Mouse (Mus musculus) midbrain, embryonic 15.5 days (tissue): Measurements from ENCODE around the gene Pard3. TPM values are rescaled to one million over a fixed set of nuclear protein-coding genes. Genes with fewer than 3 reads are reported as not detected.
A peak's percentile ranks its signal among the peaks of the same experiment; 100 is the strongest.

Experiments
- ATAC-seq: fragments of 200-750 bp; cut with Nextera tagmentation; replicated peaks from 2 replicates; pipeline ENCODE4 v1.8.0; 2017; ENCODE audit warnings: moderate TSS enrichment
- H3K27ac ChIP-seq: fragments of 300-500 bp; sonication (generic); 2 replicates; pipeline ENCODE4 v1.5.1; 2015; ENCODE audit warnings: mild to moderate bottlenecking, inconsistent platforms
- H3K27me3 ChIP-seq: fragments of 300-500 bp; sonication (generic); replicated peaks from 2 replicates; pipeline ENCODE4 v1.6.1; 2015; ENCODE audit warnings: inconsistent platforms
- H3K36me3 ChIP-seq: fragments of 300-500 bp; sonication (generic); replicated peaks from 2 replicates; pipeline ENCODE4 v1.6.1; 2015; ENCODE audit warnings: inconsistent platforms
- H3K4me1 ChIP-seq: fragments of 300-500 bp; sonication (generic); 2 replicates; pipeline ENCODE4 v1.6.1; 2015; ENCODE audit warnings: inconsistent platforms
- H3K4me2 ChIP-seq: fragments of 300-500 bp; sonication (generic); 2 replicates; pipeline ENCODE4 v1.6.1; 2015; ENCODE audit warnings: inconsistent platforms, mild to moderate bottlenecking, moderate library complexity
- H3K4me3 ChIP-seq: fragments of 300-500 bp; sonication (generic); 2 replicates; pipeline ENCODE4 v1.5.1; 2015; ENCODE audit warnings: mild to moderate bottlenecking, inconsistent platforms
- H3K9ac ChIP-seq: fragments of 300-500 bp; sonication (generic); 2 replicates; pipeline ENCODE4 v1.6.1; 2015; ENCODE audit warnings: mild to moderate bottlenecking, inconsistent platforms
- H3K9me3 ChIP-seq: fragments of 300-500 bp; sonication (generic); 2 replicates; pipeline ENCODE4 v1.6.1; 2016; ENCODE audit warnings: inconsistent platforms
- WGBS: fragments of 180-500 bp; shearing (Covaris S2); methylation state at CpG from one replicate; pipeline ENCODE4 v1.1.7; 2015; ENCODE audit warnings: mixed read lengths; 5-methylcytosine and 5-hydroxymethylcytosine counted together
- polyA plus RNA-seq: library from polyadenylated mRNA; unstranded; fragments of >200 nt; fragmentation: Nextera tagmentation; extraction: Ambion mirVana; gene quantifications from 2 replicates; pipeline ENCODE4 v1.2.1, GENCODE M21; 2015

Pard3 gene
- polyA plus RNA-seq, 1 experiment from 2014 or later: 21.6 TPM

DNA sequence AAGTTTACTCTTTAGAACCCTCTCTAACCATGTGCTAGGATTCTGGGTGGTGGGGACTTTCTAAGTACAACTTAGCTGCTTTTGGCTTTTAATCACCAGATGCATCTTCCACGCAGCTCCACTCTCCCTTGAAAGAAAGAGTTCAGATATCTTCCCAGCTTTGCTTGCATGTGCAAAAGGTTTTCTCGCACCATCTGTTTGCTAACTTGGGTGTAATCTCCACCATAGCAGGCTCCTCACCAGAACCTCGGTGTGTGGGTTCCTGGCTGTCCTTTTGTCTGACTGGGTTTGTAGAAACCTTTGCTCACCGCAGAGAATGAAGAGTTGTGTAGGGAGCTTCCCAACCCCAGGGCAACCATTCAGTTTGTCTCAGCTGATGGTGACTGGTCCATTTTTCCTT lies 462.0 kb downstream of the Pard3 start:
- H3K4me2 ChIP-seq: no peak overlapping the region
- no peak for ATAC-seq
- 87% methylated on average over 4 of the region's 4 CpGs for WGBS
- H3K9me3 ChIP-seq: no peaks in the 10 kb centered on the region
- H3K9ac ChIP-seq: no peak overlapping the region
- no peaks in the 10 kb centered on the region for H3K27me3 ChIP-seq
- no peak overlapping the region for H3K4me3 ChIP-seq
- no peak overlapping the region for H3K27ac ChIP-seq
- H3K4me1 ChIP-seq: no peaks in the 10 kb centered on the region
- no peaks in the 10 kb centered on the region for H3K36me3 ChIP-seq

DNA sequence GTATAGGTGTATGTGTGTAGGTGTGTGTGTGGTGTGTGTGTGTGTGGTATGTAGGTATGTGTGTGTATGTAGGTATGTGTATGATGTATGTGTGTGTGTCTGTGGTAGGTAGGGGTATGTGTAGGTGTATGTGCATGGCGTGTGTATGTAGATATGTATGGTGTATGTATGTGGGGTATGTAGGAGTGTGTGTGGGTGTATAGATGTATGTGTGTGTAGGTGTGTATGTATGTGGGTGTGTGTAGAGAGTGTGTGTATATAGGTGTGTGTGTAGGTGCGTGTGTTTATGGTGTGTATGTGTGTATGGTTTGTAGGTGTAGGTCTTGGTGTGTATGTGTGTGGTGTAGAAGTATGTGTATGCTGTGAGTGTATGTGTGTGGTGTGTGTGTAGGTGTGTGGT lies 464.6 kb downstream of the Pard3 start:
- Histone ChIP-seq H3K36me3 (no peaks in the 10 kb centered on the region), H3K9me3 (no peaks in the 10 kb centered on the region), H3K9ac (no peak overlapping the region), H3K4me2 (no peak overlapping the region), H3K4me3 (no peak overlapping the region), H3K27me3 (no peaks in the 10 kb centered on the region), H3K4me1 (no peaks in the 10 kb centered on the region), H3K27ac (no peak overlapping the region)
- WGBS: 98% methylated on average over 2 of the region's 2 CpGs
- no peak for ATAC-seq

DNA sequence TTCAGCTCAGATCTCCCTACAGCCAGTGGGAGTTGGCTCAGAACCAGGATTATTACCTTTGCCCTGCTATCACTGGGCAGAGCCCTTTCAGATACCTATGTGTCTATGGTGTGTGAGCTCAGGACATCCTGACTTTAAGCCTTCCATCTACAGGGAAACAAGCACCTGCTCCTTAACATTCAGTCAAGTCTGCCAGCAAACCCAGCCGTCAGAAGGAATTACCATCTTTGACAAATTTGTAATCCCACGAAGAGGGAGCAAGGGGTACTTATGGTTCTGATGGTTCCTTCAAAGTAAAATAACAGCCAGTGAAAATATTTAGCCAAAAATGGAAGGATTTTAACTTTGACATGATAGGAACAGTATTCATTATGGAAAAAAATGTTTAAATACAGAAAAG lies 466.1 kb downstream of the Pard3 start:
- WGBS: 76% methylated on average over 2 of the region's 2 CpGs
- no peak overlapping the region for H3K4me2 ChIP-seq
- no peak for ATAC-seq
- no peak overlapping the region for H3K27ac ChIP-seq
- H3K9me3 ChIP-seq: no peaks in the 10 kb centered on the region
- no peaks in the 10 kb centered on the region for H3K36me3 ChIP-seq
- H3K27me3 ChIP-seq: no peaks in the 10 kb centered on the region
- H3K4me3 ChIP-seq: no peak overlapping the region
- H3K9ac ChIP-seq: no peak overlapping the region
- peaks cover 5% of the 10 kb centered on the region for H3K4me1 ChIP-seq

DNA sequence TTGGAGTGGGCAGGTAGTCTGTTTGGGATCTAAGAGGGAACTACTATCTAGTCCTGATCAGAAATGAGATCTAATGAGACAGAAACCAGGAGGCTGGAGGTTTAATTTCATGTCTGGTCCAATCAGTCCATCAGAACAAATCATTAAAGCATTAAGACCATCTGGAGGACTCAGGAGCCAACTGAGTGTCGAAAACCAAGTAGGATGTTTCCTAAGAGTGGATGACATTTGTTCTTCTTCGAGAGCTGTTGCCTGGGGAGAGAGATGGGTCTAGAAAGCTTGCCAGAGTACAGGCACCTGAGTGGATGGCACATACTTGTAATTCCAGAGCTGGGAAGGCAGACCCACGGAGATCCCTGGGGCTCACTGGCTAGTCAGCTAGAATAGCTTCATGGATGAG lies 468.2 kb downstream of the Pard3 start:
- 80% methylated on average over 3 of the region's 3 CpGs for WGBS
- no peak for ATAC-seq
- Histone ChIP-seq H3K4me3 (no peak overlapping the region), H3K4me1 (peaks cover 16% of the 10 kb centered on the region), H3K9me3 (no peaks in the 10 kb centered on the region), H3K36me3 (no peaks in the 10 kb centered on the region), H3K27ac (no peak overlapping the region), H3K4me2 (no peak overlapping the region), H3K9ac (no peak overlapping the region), H3K27me3 (no peaks in the 10 kb centered on the region)

DNA sequence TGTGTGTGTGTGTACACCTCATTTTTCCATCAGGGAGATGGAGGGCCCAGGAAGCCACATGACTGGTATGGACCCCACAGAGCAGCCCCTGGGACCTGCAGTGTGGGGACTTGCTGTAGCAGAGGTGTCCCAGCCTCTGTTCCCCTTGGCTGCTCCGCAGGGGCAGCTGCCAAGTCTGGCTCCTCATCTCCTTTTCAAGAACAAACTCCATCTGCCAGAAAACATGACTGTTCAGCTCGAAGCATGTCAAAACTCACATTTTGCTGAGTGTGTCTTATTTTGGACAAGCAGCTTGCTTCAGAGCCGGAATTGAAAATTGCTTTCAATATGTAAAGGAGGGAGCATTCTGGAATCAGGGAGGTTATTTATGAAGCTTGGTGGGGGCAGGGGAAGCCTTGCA lies 471.1 kb downstream of the Pard3 start:
- no peak overlapping the region for H3K4me3 ChIP-seq
- peak; percentile 46; the same call in 1 of the 2 replicates for ATAC-seq
- H3K27me3 ChIP-seq: no peaks in the 10 kb centered on the region
- no peak overlapping the region for H3K9ac ChIP-seq
- peak overlapping the region; percentile 68 for H3K27ac ChIP-seq
- WGBS: 50% methylated on average over 3 of the region's 3 CpGs
- peaks cover 16% of the 10 kb centered on the region for H3K4me1 ChIP-seq
- H3K36me3 ChIP-seq: no peaks in the 10 kb centered on the region
- H3K4me2 ChIP-seq: no peak overlapping the region
- H3K9me3 ChIP-seq: no peaks in the 10 kb centered on the region

DNA sequence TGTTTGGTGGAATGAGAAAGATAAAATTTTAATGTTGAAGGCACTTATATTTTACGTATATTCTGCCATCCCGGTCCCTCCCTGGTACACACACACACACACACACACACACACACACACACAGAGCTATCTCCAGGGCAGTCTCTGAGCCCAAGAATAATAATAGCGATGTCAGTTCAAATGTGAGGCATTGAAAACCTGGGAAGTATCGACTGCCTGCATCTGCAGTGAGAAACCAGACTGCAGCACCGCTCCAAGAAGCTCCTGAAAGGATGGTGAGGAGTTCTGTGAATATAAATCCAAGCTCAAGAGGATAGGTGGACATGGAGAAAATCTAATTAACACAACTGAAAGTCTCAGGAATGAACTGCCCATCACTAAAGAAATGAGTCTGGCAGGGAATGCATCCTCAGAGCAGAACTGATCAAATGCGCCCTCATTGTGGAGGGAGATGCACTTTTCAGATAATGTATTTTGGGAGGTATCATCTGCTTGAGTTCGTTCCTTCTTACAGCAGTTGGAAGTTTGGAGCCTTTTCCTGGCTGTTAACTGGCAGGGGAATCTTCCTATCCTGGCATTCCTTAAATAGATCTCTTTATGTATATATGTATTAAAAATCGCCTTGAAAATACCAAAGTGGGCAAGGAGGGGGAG lies 471.6 kb downstream of the Pard3 start:
- WGBS: 42% methylated on average over 8 of the region's 8 CpGs
- Histone ChIP-seq H3K27me3 (no peaks in the 10 kb centered on the region), H3K36me3 (no peaks in the 10 kb centered on the region), H3K4me1 (peaks cover 16% of the 10 kb centered on the region), H3K4me2 (no peak overlapping the region), H3K27ac (peak overlapping the region; percentile 68), H3K9me3 (no peaks in the 10 kb centered on the region), H3K9ac (no peak overlapping the region), H3K4me3 (no peak overlapping the region)
- peak; percentile 53; the same call in 1 of the 2 replicates for ATAC-seq

DNA sequence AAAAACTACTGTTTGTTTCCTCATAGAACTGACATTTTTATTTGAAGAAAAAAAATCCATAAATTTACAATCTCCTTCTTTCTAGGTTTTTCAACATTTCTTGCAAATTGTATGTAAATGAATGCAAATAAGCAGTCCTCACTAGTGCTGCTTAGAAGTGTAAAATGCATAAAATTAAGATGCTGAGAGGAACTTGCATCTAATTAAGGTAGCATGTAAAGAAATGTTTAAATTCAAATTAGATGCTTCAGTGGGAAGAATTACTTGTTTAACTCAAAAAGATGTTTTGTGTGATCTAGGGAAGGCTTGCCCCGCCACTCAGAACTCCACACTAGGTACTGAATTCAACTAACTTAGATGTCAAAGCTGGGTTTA lies 472.1 kb downstream of the Pard3 start:
- H3K27ac ChIP-seq: peak overlapping the region; percentile 68

DNA sequence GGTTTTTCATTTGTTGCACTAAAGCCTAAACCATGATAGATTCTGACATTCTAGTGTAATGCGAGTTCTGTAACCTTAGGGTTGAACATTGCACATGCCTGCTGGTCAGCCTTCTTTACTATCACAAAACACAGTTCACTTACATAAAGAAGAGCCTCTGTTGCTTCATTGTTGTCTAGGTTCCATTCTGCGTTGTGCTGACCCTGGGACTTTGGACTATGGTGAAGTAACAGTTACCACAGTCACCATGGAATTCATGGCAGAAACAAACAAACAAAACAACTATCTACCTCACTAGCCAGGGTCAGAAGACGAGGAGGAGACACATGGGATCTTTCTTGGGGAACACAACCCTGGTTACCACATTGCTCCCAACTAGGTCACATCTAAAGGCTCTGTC lies 476.1 kb downstream of the Pard3 start:
- WGBS: 86% methylated on average over 3 of the region's 3 CpGs
- no peak overlapping the region for H3K4me3 ChIP-seq
- H3K27ac ChIP-seq: no peak overlapping the region
- H3K4me2 ChIP-seq: no peak overlapping the region
- no peaks in the 10 kb centered on the region for H3K27me3 ChIP-seq
- H3K36me3 ChIP-seq: no peaks in the 10 kb centered on the region
- H3K9ac ChIP-seq: no peak overlapping the region
- no peak for ATAC-seq
- no peaks in the 10 kb centered on the region for H3K9me3 ChIP-seq
- peaks cover 10% of the 10 kb centered on the region for H3K4me1 ChIP-seq

More for the DNA sequence above, 472.1 kb downstream of the Pard3 start:
- peaks cover 16% of the 10 kb centered on the region for H3K4me1 ChIP-seq
- ATAC-seq: no peak; the same call in 1 of the 2 replicates
- H3K9me3 ChIP-seq: no peaks in the 10 kb centered on the region
- H3K36me3 ChIP-seq: no peaks in the 10 kb centered on the region
- WGBS: 57% methylated on average over 1 of the region's 1 CpGs
- H3K4me3 ChIP-seq: no peak overlapping the region
- no peaks in the 10 kb centered on the region for H3K27me3 ChIP-seq
- H3K4me2 ChIP-seq: no peak overlapping the region
- H3K9ac ChIP-seq: no peak overlapping the region

DNA sequence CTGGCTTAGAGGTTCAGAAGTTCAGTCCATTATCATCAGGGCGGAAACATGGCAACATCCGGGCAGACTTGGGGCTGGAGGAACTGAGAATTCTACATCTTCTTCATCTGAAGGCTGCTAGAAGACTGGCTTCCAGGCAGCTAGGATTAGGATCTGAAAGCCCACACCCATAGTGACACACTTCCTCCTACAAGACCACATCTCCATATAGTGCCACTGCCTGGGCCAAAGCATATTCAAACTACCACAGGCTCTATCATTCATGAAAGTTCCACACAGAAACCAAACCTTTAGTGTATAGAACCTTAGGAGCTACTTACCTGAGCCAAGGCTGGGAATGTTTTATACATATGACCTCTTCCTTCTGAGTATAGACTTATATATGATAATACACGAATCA lies 476.6 kb downstream of the Pard3 start:
- H3K9ac ChIP-seq: no peak overlapping the region
- no peaks in the 10 kb centered on the region for H3K36me3 ChIP-seq
- WGBS: 98% methylated on average over 3 of the region's 3 CpGs
- H3K4me2 ChIP-seq: no peak overlapping the region
- ATAC-seq: no peak
- no peak overlapping the region for H3K27ac ChIP-seq
- H3K9me3 ChIP-seq: no peaks in the 10 kb centered on the region
- H3K4me3 ChIP-seq: no peak overlapping the region
- H3K4me1 ChIP-seq: peaks cover 6% of the 10 kb centered on the region
- H3K27me3 ChIP-seq: no peaks in the 10 kb centered on the region

DNA sequence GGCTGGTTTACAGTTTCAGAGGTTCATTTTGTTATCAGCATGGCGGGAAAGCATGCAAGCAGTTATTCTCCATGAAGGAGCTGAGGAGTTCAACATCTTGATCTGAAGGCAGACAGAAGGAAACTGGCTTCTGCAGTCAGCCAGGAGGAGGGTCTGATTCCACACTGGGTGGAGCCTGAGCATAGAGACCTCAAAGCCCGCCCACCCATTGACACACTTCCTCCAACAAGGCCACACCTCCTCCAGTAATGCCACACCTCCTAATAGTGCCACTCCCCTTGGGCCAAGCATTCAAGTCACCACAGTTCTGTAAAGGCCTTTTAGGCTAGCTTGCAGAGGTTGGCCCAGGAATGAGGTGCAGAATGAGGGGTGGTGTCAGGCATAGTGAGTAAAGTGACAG lies 478.5 kb downstream of the Pard3 start:
- no peaks in the 10 kb centered on the region for H3K4me1 ChIP-seq
- no peaks in the 10 kb centered on the region for H3K36me3 ChIP-seq
- H3K4me2 ChIP-seq: no peak overlapping the region
- 89% methylated on average over 2 of the region's 2 CpGs for WGBS
- H3K9me3 ChIP-seq: no peaks in the 10 kb centered on the region
- ATAC-seq: no peak
- no peak overlapping the region for H3K9ac ChIP-seq
- H3K27me3 ChIP-seq: no peaks in the 10 kb centered on the region
- H3K4me3 ChIP-seq: no peak overlapping the region
- no peak overlapping the region for H3K27ac ChIP-seq

DNA sequence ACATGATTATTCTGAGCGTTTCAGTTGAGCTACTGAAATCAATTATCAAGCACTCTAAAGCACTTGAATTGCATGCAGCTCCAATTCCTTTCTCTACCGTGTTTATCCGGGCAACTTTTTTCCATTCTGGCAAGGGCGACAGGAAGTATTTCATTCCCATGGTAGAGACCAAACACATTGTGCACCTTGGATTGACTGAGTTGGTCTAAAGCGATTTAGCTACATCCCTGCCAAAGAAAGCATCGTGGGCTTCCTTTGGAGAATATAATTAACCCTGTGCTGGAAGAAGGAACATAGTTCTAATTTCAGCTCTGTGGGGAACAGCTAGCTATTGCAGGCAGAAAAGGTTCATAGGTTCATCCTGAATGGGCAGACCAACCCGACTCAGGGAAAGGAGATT lies 480.0 kb downstream of the Pard3 start:
- Histone ChIP-seq H3K4me3 (no peak overlapping the region), H3K9me3 (no peaks in the 10 kb centered on the region), H3K27me3 (no peaks in the 10 kb centered on the region), H3K4me1 (no peaks in the 10 kb centered on the region), H3K4me2 (no peak overlapping the region), H3K27ac (no peak overlapping the region), H3K36me3 (no peaks in the 10 kb centered on the region), H3K9ac (no peak overlapping the region)
- 61% methylated on average over 7 of the region's 7 CpGs for WGBS
- ATAC-seq: no peak

DNA sequence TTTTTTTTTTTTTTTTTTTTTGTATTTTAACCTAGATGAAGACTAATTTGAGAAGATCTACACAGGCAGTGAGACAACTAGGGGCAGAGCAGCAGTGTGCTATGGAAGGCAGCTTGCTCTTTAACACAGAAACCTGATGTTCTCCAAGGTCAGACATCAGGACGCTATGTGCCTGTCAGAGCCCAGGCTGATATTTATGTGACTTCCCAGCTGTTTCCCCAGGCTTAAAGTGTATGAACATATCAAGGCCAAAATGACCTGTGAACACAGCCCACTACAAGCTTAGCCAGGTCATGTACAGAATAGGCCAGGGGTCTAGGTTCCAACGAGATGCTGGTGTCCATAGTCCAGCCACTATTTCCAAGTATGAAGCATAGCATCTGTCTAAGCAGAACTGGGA lies 482.5 kb downstream of the Pard3 start:
- Histone ChIP-seq H3K9me3 (no peaks in the 10 kb centered on the region), H3K27ac (no peak overlapping the region), H3K27me3 (no peaks in the 10 kb centered on the region), H3K36me3 (no peaks in the 10 kb centered on the region), H3K9ac (no peak overlapping the region), H3K4me1 (peaks cover 10% of the 10 kb centered on the region; the same call in 1 of the 2 replicates), H3K4me2 (no peak overlapping the region), H3K4me3 (no peak overlapping the region)
- no peak for ATAC-seq
- 92% methylated on average over 2 of the region's 2 CpGs for WGBS

DNA sequence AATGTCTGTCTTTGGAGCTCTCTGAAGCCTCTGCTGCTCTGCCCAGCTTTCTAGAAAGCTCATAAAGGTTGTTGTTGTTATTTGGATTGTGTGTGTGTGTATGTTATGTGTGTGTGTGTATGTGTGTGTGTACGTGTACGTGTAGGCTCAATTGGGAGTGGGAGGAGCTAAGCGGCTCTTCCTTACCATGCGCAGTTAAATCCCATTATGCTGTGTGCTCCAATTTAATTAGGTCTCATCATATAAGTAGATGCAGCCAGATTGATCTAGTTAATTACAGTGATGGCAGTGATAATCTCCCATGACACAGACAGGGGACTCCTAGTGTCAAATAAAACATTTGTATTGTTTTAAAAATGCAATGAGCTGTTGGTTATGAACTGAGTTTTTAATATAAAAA lies 487.2 kb downstream of the Pard3 start:
- Histone ChIP-seq H3K27me3 (0 out of 2 replicates have a peak, but pooled peaks cover 3% of the 10 kb centered on the region), H3K27ac (peak overlapping the region; percentile 28), H3K36me3 (no peaks in the 10 kb centered on the region), H3K4me3 (no peak overlapping the region), H3K9ac (no peak overlapping the region), H3K4me1 (peaks cover 32% of the 10 kb centered on the region), H3K9me3 (no peaks in the 10 kb centered on the region), H3K4me2 (no peak overlapping the region)
- ATAC-seq: no peak
- 65% methylated on average over 4 of the region's 4 CpGs for WGBS
